Mouse (Mus musculus): ENCODE data around the gene Stat5b. TPM values are rescaled to one million over a fixed set of nuclear protein-coding genes. Genes with fewer than 3 reads are reported as not detected.

Stat5b gene
- 9.8 and 11.9 TPM in 2 replicates for polyA plus RNA-seq (2015; fragmentation: Nextera tagmentation; extraction: Ambion mirVana)

- H3K9me3 ChIP-seq (ENCODE audit: control insufficient read depth, low read length) = no peaks in the 10 kb centered on the region
- peaks cover 20% of the 10 kb centered on the region for H3K27me3 ChIP-seq (replicated peaks; ENCODE audit: control insufficient read depth, insufficient read depth, low read length)
- H3K9ac ChIP-seq (replicated peaks; ENCODE audit: low read depth, low read length) = peak within 1 kb of the TSS; percentile 88
- 1% methylated on average over 65 of the region's 104 CpGs for WGBS
- peak within 1 kb of the TSS; percentile 82 for H3K4me3 ChIP-seq (replicated peaks; ENCODE audit: low read length)
- peaks cover 20% of the 10 kb centered on the region for H3K4me1 ChIP-seq (replicated peaks; ENCODE audit: control insufficient read depth, insufficient read depth, low read length)
- peak within 1 kb of the TSS; percentile 58 for H3K27ac ChIP-seq (ENCODE audit: low read length)
- peak within 1 kb of the TSS; percentile 88 for H3K4me2 ChIP-seq (ENCODE audit: low read length)
- H3K36me3 ChIP-seq (ENCODE audit: control insufficient read depth, insufficient read depth) = no peaks in the 10 kb centered on the region
- ATAC-seq = peak; percentile 81
Measured at GRCm38 (mm10) chr11:100850038-100850777, at the start of gene Stat5b. Gene Stat5b, minus strand, starts transcription at chr11:100850724.

GRCm38 (mm10) chr11:100898441-100899199, 48.1 kb upstream of the Stat5b start:
- ATAC-seq = no peak
- no peak overlapping the region for H3K4me2 ChIP-seq (ENCODE audit: low read length)
- H3K4me3 ChIP-seq (replicated peaks; ENCODE audit: low read length) = no peak overlapping the region
- peaks cover 12% of the 10 kb centered on the region for H3K4me1 ChIP-seq (replicated peaks; ENCODE audit: control insufficient read depth, insufficient read depth, low read length)
- H3K36me3 ChIP-seq (ENCODE audit: control insufficient read depth, insufficient read depth) = peaks cover 5% of the 10 kb centered on the region
- H3K27ac ChIP-seq (ENCODE audit: low read length) = peak overlapping the region; percentile 8; the same call in 1 of the 2 replicates
- H3K9ac ChIP-seq (replicated peaks; ENCODE audit: low read depth, low read length) = no peak overlapping the region
- WGBS = 40% methylated on average over 16 of the region's 16 CpGs
- no peaks in the 10 kb centered on the region for H3K27me3 ChIP-seq (replicated peaks; ENCODE audit: control insufficient read depth, insufficient read depth, low read length)
- no peaks in the 10 kb centered on the region for H3K9me3 ChIP-seq (ENCODE audit: control insufficient read depth, low read length)

DNA sequence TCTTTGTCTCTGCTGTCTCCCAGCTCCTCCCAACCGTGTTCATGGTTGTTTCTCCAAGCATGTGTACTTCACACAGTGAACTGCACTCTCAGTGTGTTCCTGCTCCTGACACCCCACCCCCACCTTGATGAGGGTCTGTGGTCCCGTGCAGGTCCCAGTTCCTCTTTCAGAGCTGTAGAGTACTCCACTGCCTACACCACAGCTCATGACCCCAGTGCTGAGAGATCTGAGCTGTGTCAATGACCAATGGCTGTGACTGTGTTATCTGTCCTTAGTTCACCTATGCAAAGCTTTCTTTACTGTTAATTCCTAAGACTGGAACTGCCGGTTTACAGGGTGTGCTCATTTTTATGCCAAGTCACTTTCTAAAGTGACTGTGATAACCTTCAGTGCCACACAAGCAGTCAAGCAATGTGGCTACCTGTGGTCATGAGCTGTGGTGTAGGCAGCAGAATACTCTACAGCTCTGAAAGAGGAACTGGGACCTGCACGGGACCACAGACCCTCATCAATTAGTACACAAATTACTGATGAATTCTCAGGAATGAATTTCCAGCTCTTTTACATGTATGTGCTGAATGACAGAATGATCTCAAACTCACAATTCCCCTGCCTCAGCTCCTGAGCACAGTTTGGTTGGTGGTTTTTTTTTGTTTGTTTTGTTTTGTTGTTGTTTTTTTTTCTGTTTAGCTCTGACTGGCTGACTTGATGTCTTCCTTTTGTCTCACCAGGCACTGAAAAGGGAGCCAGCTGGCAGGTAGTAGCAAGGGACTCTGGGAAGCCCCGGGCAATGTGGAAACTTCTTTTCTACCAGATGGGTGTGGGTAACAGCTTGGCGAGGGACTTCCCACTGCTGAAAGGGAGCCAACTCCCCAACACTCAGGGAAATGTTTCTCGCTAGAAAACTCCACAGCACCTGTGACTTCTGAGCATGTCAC, 47.0 kb upstream of the Stat5b start:
- Histone ChIP-seq H3K4me3 (replicated peaks; ENCODE audit: low read length) (no peak overlapping the region), H3K27ac (ENCODE audit: low read length) (no peak overlapping the region; the same call in 1 of the 2 replicates), H3K27me3 (replicated peaks; ENCODE audit: control insufficient read depth, insufficient read depth, low read length) (no peaks in the 10 kb centered on the region), H3K36me3 (ENCODE audit: control insufficient read depth, insufficient read depth) (peaks cover 5% of the 10 kb centered on the region), H3K4me1 (replicated peaks; ENCODE audit: control insufficient read depth, insufficient read depth, low read length) (peaks cover 12% of the 10 kb centered on the region), H3K9me3 (ENCODE audit: control insufficient read depth, low read length) (no peaks in the 10 kb centered on the region), H3K4me2 (ENCODE audit: low read length) (no peak overlapping the region), H3K9ac (replicated peaks; ENCODE audit: low read depth, low read length) (no peak overlapping the region)
- WGBS = 53% methylated on average over 7 of the region's 7 CpGs
- peak; percentile 55; the same call in 1 of the 2 replicates for ATAC-seq

GRCm38 (mm10) chr11:100896078-100896477, 45.6 kb upstream of the Stat5b start:
- Histone ChIP-seq H3K27ac (ENCODE audit: low read length) (no peak overlapping the region), H3K4me2 (ENCODE audit: low read length) (no peak overlapping the region), H3K4me3 (replicated peaks; ENCODE audit: low read length) (no peak overlapping the region), H3K27me3 (replicated peaks; ENCODE audit: control insufficient read depth, insufficient read depth, low read length) (no peaks in the 10 kb centered on the region), H3K36me3 (ENCODE audit: control insufficient read depth, insufficient read depth) (no peaks in the 10 kb centered on the region), H3K9ac (replicated peaks; ENCODE audit: low read depth, low read length) (no peak overlapping the region), H3K4me1 (replicated peaks; ENCODE audit: control insufficient read depth, insufficient read depth, low read length) (peaks cover 12% of the 10 kb centered on the region), H3K9me3 (ENCODE audit: control insufficient read depth, low read length) (no peaks in the 10 kb centered on the region)
- ATAC-seq = no peak
- 59% methylated on average over 10 of the region's 10 CpGs for WGBS

GRCm38 (mm10) chr11:100894146-100894918, 43.8 kb upstream of the Stat5b start:
- no peak for ATAC-seq
- no peak overlapping the region for H3K27ac ChIP-seq (ENCODE audit: low read length)
- WGBS = 60% methylated on average over 9 of the region's 9 CpGs

DNA sequence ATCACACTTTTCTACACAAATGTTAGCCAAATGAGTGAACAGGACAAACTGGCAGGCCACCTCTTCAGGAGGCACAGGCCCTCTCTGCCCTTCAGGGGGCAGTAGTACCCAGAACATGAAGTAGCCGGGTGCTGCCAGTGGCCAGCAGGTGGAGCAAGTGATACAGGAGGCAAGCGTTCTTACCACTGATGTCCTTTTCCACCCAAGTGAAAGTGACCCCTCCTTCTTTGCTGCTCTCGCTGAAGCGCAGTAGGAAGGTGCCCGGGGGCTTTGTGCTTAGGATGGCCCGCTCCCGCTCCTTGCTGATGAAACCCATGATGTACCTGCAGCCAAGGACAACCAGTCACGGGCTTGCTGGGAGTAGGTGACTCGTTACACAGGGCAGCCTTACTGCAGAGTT, 43.0 kb upstream of the Stat5b start:
- Histone ChIP-seq H3K4me3 (replicated peaks; ENCODE audit: low read length) (no peak overlapping the region), H3K4me2 (ENCODE audit: low read length) (no peak overlapping the region), H3K27me3 (replicated peaks; ENCODE audit: control insufficient read depth, insufficient read depth, low read length) (no peaks in the 10 kb centered on the region), H3K27ac (ENCODE audit: low read length) (no peak overlapping the region), H3K9me3 (ENCODE audit: control insufficient read depth, low read length) (no peaks in the 10 kb centered on the region), H3K9ac (replicated peaks; ENCODE audit: low read depth, low read length) (no peak overlapping the region), H3K36me3 (ENCODE audit: control insufficient read depth, insufficient read depth) (no peaks in the 10 kb centered on the region), H3K4me1 (replicated peaks; ENCODE audit: control insufficient read depth, insufficient read depth, low read length) (peaks cover 11% of the 10 kb centered on the region)
- peak; percentile 52; the same call in 1 of the 2 replicates for ATAC-seq
- WGBS = 9% methylated on average over 9 of the region's 9 CpGs

More at GRCm38 (mm10) chr11:100894146-100894918, 43.8 kb upstream of the Stat5b start:
- Histone ChIP-seq H3K4me1 (replicated peaks; ENCODE audit: control insufficient read depth, insufficient read depth, low read length) (peaks cover 16% of the 10 kb centered on the region), H3K9me3 (ENCODE audit: control insufficient read depth, low read length) (no peaks in the 10 kb centered on the region), H3K27me3 (replicated peaks; ENCODE audit: control insufficient read depth, insufficient read depth, low read length) (no peaks in the 10 kb centered on the region), H3K36me3 (ENCODE audit: control insufficient read depth, insufficient read depth) (no peaks in the 10 kb centered on the region), H3K9ac (replicated peaks; ENCODE audit: low read depth, low read length) (no peak overlapping the region), H3K4me3 (replicated peaks; ENCODE audit: low read length) (no peak overlapping the region), H3K4me2 (ENCODE audit: low read length) (no peak overlapping the region)

GRCm38 (mm10) chr11:100892435-100892834, 41.9 kb upstream of the Stat5b start:
- no peak for ATAC-seq
- H3K9me3 ChIP-seq (ENCODE audit: control insufficient read depth, low read length) = no peaks in the 10 kb centered on the region
- H3K27me3 ChIP-seq (replicated peaks; ENCODE audit: control insufficient read depth, insufficient read depth, low read length) = no peaks in the 10 kb centered on the region
- H3K27ac ChIP-seq (ENCODE audit: low read length) = no peak overlapping the region
- H3K4me2 ChIP-seq (ENCODE audit: low read length) = no peak overlapping the region
- no peak overlapping the region for H3K9ac ChIP-seq (replicated peaks; ENCODE audit: low read depth, low read length)
- H3K36me3 ChIP-seq (ENCODE audit: control insufficient read depth, insufficient read depth) = no peaks in the 10 kb centered on the region
- 87% methylated on average over 5 of the region's 5 CpGs for WGBS
- no peak overlapping the region for H3K4me3 ChIP-seq (replicated peaks; ENCODE audit: low read length)
- peaks cover 9% of the 10 kb centered on the region; the same call in 1 of the 2 replicates for H3K4me1 ChIP-seq (replicated peaks; ENCODE audit: control insufficient read depth, insufficient read depth, low read length)

DNA sequence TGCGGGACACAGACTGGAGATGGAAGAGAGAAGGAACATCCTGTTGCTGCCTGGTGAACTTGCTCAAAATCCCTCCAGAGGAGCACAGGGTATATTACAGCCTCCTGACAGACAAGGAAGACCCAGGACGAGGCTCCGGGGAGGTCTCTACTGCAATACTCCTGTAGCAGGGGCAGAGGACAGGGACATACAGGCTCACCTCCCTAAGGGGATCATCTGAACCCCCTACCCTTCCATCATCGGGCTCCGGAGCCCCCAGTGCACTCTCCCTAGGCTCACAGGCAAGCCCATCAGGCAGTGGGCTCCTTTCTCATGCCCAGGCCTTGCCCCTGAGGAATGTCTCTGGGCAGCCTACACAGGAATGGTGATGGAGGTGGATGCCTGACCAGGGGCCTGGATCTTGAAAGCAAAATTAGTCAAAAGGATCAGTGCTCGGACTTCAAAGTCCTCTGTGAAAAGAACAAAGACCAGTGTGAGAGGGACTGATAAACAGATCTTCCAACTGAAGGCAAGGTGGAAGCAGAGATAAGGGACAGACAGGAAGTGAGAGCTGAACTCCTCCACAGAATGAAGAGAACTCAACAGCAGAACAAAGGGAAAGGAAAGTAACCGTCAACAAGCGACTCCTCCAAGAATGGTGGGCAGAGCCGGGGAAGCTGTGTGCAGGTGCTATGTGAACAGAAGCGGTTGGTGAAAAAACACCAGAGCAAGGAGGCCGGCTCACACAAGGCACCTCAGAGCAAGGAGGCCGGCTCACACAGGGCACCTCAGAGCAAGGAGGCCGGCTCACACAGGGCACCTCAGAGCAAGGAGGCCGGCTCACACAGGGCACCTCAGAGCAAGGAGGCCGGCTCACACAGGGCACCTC, 41.0 kb upstream of the Stat5b start:
- H3K4me3 ChIP-seq (replicated peaks; ENCODE audit: low read length) = no peak overlapping the region
- no peak overlapping the region for H3K4me2 ChIP-seq (ENCODE audit: low read length)
- H3K36me3 ChIP-seq (ENCODE audit: control insufficient read depth, insufficient read depth) = no peaks in the 10 kb centered on the region
- WGBS = 75% methylated on average over 15 of the region's 15 CpGs
- no peaks in the 10 kb centered on the region; the same call in 1 of the 2 replicates for H3K27me3 ChIP-seq (replicated peaks; ENCODE audit: control insufficient read depth, insufficient read depth, low read length)
- no peaks in the 10 kb centered on the region for H3K9me3 ChIP-seq (ENCODE audit: control insufficient read depth, low read length)
- ATAC-seq = no peak
- H3K27ac ChIP-seq (ENCODE audit: low read length) = no peak overlapping the region
- H3K4me1 ChIP-seq (replicated peaks; ENCODE audit: control insufficient read depth, insufficient read depth, low read length) = peaks cover 9% of the 10 kb centered on the region; the same call in 1 of the 2 replicates
- H3K9ac ChIP-seq (replicated peaks; ENCODE audit: low read depth, low read length) = no peak overlapping the region

Measured in forebrain, embryonic 16.5 days (tissue).